Mouse (Mus musculus): ENCODE data around the gene Gm1113.

DNA sequence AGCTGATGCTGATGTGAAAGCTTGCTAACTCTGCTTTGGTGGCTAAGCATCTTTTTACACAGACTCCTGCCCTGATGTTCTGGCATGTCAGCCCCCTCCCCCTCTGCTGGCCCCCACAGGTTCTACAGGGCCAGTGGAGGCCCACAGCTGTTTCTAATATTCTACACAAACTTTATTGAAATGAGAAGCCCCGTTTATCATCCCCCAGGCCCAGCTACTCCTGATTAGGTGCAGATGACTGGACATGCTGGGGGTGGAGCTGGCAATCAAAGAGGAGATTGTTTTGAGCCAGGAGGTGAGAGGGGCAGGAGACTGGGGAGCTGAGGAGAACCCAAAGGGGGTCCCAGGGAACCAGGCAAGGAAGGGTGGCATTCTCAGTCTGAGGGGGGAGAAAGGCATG, 11.7 kb upstream of the Gm1113 start:
- TF ChIP-seq CTCF (IDR thresholded peaks at IDR 0.05; ENCODE audit: low read depth, low read length): no peak
- no peak for TF ChIP-seq POLR2A (IDR thresholded peaks at IDR 0.05; ENCODE audit: extremely low read depth, insufficient read depth, low read length)
